Mouse (Mus musculus) testis, adult 2 months (tissue): Measurements from ENCODE around the gene Ahnak2. TPM values are rescaled to one million over a fixed set of nuclear protein-coding genes. Genes with fewer than 3 reads are reported as not detected.

ENCODE experiments used
- H3K27ac ChIP-seq: fragments of 200-500 bp; 2 replicates; pipeline ENCODE4 v1.5.1; 2012; ENCODE audit warnings: low read depth, low read length; ENCODE audit not compliant: control insufficient read depth, insufficient read depth
- H3K27me3 ChIP-seq: fragments of 200-500 bp; 2 replicates; pipeline ENCODE4 v1.6.1; 2012; ENCODE audit warnings: mild to moderate bottlenecking, low read length, moderate library complexity; ENCODE audit not compliant: control insufficient read depth, insufficient read depth
- H3K36me3 ChIP-seq: fragments of 200-500 bp; 2 replicates; pipeline ENCODE4 v1.6.1; 2012; ENCODE audit warnings: mild to moderate bottlenecking, low read length; ENCODE audit not compliant: control insufficient read depth, insufficient read depth
- H3K4me1 ChIP-seq: fragments of 200-500 bp; 2 replicates; pipeline ENCODE4 v1.6.1; 2012; ENCODE audit warnings: low read length; ENCODE audit not compliant: control insufficient read depth, insufficient read depth
- H3K4me3 ChIP-seq: fragments of 200-500 bp; 2 replicates; pipeline ENCODE4 v1.5.1; 2012; ENCODE audit warnings: low read depth, mild to moderate bottlenecking, low read length, moderate library complexity, mixed read lengths; ENCODE audit not compliant: control insufficient read depth
- CTCF ChIP-seq: fragments of 200-500 bp; IDR thresholded peaks from 2 replicates; pipeline ENCODE4 v1.5.1; 2012; ENCODE audit warnings: low read depth, mild to moderate bottlenecking, inconsistent platforms, low read length, moderate library complexity; ENCODE audit not compliant: control insufficient read depth, insufficient read depth, insufficient replicate concordance
- POLR2A ChIP-seq: fragments of 200-500 bp; IDR thresholded peaks from 2 replicates; pipeline ENCODE4 v1.6.1; 2012; ENCODE audit warnings: low read depth, mild to moderate bottlenecking, inconsistent platforms, low read length, moderate library complexity; ENCODE audit not compliant: control insufficient read depth
- polyA plus RNA-seq: library from polyadenylated mRNA; depleted of rRNA; stranded (reverse); fragments of >200 nt; gene quantifications from 2 replicates; pipeline ENCODE4 v1.2.3, GENCODE M21; 2012

The Ahnak2 gene
- polyA plus RNA-seq, 1 experiment = 1.2 TPM

- H3K4me1 ChIP-seq = no peaks in the 10 kb centered on the region; the same call in 1 of the 2 replicates
- H3K27ac ChIP-seq = no peak overlapping the region
- no peak overlapping the region for H3K4me3 ChIP-seq
- no peaks in the 10 kb centered on the region for H3K27me3 ChIP-seq
- TF ChIP-seq CTCF = no peak
- no peaks in the 10 kb centered on the region for H3K36me3 ChIP-seq
Measured at GRCm38 (mm10) chr12:112799237-112799970, 3.1 kb downstream of the Ahnak2 start.

GRCm38 (mm10) chr12:112798716-112799115 lies 3.7 kb downstream of the Ahnak2 start:
- no peak for TF ChIP-seq CTCF
- TF ChIP-seq POLR2A = no peak
- Histone ChIP-seq H3K27ac (no peak overlapping the region), H3K4me3 (no peak overlapping the region), H3K36me3 (no peaks in the 10 kb centered on the region), H3K27me3 (no peaks in the 10 kb centered on the region), H3K4me1 (no peaks in the 10 kb centered on the region; the same call in 1 of the 2 replicates)

GRCm38 (mm10) chr12:112798332-112798681 lies 4.2 kb downstream of the Ahnak2 start:
- TF ChIP-seq POLR2A = no peak
- TF ChIP-seq CTCF = no peak
- no peak overlapping the region for H3K27ac ChIP-seq
- H3K27me3 ChIP-seq = no peaks in the 10 kb centered on the region
- H3K4me3 ChIP-seq = no peak overlapping the region
- H3K4me1 ChIP-seq = no peaks in the 10 kb centered on the region; the same call in 1 of the 2 replicates
- no peaks in the 10 kb centered on the region for H3K36me3 ChIP-seq

DNA sequence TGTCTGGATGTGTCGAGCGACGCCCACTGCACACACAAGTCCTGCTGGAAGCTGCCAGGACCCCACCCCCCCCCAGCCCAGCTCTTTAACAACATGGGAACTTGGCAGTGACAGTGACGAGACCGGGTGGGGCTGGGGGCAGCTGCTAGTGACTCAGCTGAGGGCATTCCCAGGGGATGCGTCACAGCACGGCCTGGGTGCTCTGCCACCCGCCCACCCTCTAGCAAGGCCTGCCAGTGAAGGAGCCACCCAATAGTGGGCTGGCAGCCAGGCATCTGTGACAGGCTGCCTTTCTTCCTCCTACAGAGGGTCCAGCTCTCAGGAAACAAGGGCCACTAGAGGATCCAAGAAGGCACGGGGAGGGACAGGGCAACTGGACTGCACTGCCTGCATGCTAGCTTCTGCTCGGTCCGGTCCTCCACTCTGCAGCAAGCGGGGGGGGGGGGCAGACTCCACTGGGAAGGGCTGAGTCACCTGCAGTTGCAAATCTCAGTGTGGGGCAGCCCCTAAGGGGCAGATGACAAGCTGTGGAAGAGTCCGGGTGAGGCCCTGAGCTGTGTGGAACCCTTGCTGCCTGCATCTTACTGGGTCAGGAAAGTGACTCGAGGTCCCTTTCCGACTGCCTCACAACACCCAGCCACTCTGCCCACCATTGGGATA lies 4.7 kb downstream of the Ahnak2 start:
- no peak for TF ChIP-seq POLR2A
- TF ChIP-seq CTCF = no peak
- H3K36me3 ChIP-seq = no peaks in the 10 kb centered on the region
- no peaks in the 10 kb centered on the region; the same call in 1 of the 2 replicates for H3K4me1 ChIP-seq
- no peak overlapping the region for H3K4me3 ChIP-seq
- H3K27me3 ChIP-seq = no peaks in the 10 kb centered on the region
- no peak overlapping the region for H3K27ac ChIP-seq

GRCm38 (mm10) chr12:112796551-112797510 lies 5.6 kb downstream of the Ahnak2 start:
- no peak for TF ChIP-seq POLR2A
- no peak for TF ChIP-seq CTCF
- H3K27me3 ChIP-seq = no peaks in the 10 kb centered on the region
- no peaks in the 10 kb centered on the region for H3K36me3 ChIP-seq
- no peaks in the 10 kb centered on the region for H3K4me1 ChIP-seq
- H3K4me3 ChIP-seq = no peak overlapping the region
- H3K27ac ChIP-seq = no peak overlapping the region

GRCm38 (mm10) chr12:112795466-112796104 lies 6.9 kb downstream of the Ahnak2 start:
- Histone ChIP-seq H3K36me3 (no peaks in the 10 kb centered on the region), H3K27me3 (no peaks in the 10 kb centered on the region), H3K4me1 (no peaks in the 10 kb centered on the region), H3K27ac (no peak overlapping the region), H3K4me3 (no peak overlapping the region)
- TF ChIP-seq CTCF (no peak), POLR2A (no peak)

- H3K36me3 ChIP-seq = no peaks in the 10 kb centered on the region
Measured at GRCm38 (mm10) chr12:112794998-112795397, 7.5 kb downstream of the Ahnak2 start.

More at GRCm38 (mm10) chr12:112794998-112795397, 7.5 kb downstream of the Ahnak2 start:
- Histone ChIP-seq H3K4me3 (no peak overlapping the region), H3K27ac (no peak overlapping the region), H3K27me3 (no peaks in the 10 kb centered on the region), H3K4me1 (no peaks in the 10 kb centered on the region)
- TF ChIP-seq CTCF = no peak
- no peak for TF ChIP-seq POLR2A
